Comparison of ENCODE assay signal across 8 mouse cellular contexts in genomic region chr11:71018416-71019200, GRCm38 (mm10). TPM values are rescaled to one million over a fixed set of nuclear protein-coding genes. Genes with fewer than 3 reads are reported as not detected.
DNase-seq lines count a peak whose midpoint lies in the region; ATAC-seq and TF ChIP-seq lines count a peak whose summit lies in the region.

No protein-coding gene starts in this region.

- H3K27ac ChIP-seq in liver, adult 2 months (replicated peaks; ENCODE audit: insufficient read depth, low read depth, low read length) = peak overlapping the region; percentile 83
- no peak overlapping the region; the same call in 1 of the 2 replicates for H3K27ac ChIP-seq in embryonic facial prominence, embryonic 11.5 days (replicated peaks; ENCODE audit: low read depth, low read length)
- H3K27ac ChIP-seq in hindbrain, embryonic 16.5 days (ENCODE audit: low read depth, low read length) = peak overlapping the region; percentile 72

- TF ChIP-seq CTCF in liver, adult 2 months (IDR thresholded peaks at IDR 0.05; ENCODE audit: low read depth, low read length) = no peak

- no peak for TF ChIP-seq POLR2A in liver, adult 2 months (IDR thresholded peaks at IDR 0.05; ENCODE audit: extremely low read depth, insufficient read depth, low read length)
- TF ChIP-seq POLR2A in myocyte (IDR thresholded peaks at IDR 0.05; ENCODE audit: insufficient read length, low read depth) = no peak

- H3K36me3 ChIP-seq in liver, adult 2 months (ENCODE audit: control insufficient read depth, insufficient read depth, low read length) = peaks cover 6% of the 10 kb centered on the region
- H3K36me3 ChIP-seq in embryonic facial prominence, embryonic 11.5 days (replicated peaks; ENCODE audit: control insufficient read depth, insufficient read depth, low read depth, low read length) = no peaks in the 10 kb centered on the region
- 0 out of 2 replicates have a peak, but pooled peaks cover 3% of the 10 kb centered on the region for H3K36me3 ChIP-seq in hindbrain, embryonic 16.5 days (ENCODE audit: control insufficient read depth, insufficient read depth, low read length)
- H3K36me3 ChIP-seq in myocyte (ENCODE audit: control insufficient read depth, insufficient read depth) = no peaks in the 10 kb centered on the region

- under 1% methylated on average over 28 of the region's 28 CpGs for WGBS in liver, adult 2 months
- 6% methylated on average over 28 of the region's 28 CpGs for WGBS in embryonic facial prominence, embryonic 11.5 days
- 4% methylated on average over 28 of the region's 28 CpGs for WGBS in hindbrain, embryonic 16.5 days

- no peaks in the 10 kb centered on the region for H3K27me3 ChIP-seq in liver, adult 2 months (ENCODE audit: control insufficient read depth, insufficient read depth, low read length)
- no peaks in the 10 kb centered on the region for H3K27me3 ChIP-seq in embryonic facial prominence, embryonic 11.5 days (ENCODE audit: control insufficient read depth, insufficient read depth, low read length)
- no peaks in the 10 kb centered on the region for H3K27me3 ChIP-seq in hindbrain, embryonic 16.5 days (replicated peaks; ENCODE audit: control insufficient read depth, insufficient read depth, low read length)
- no peaks in the 10 kb centered on the region for H3K27me3 ChIP-seq in myocyte (ENCODE audit: control insufficient read depth, insufficient read depth, insufficient read length)

- no peaks in the 10 kb centered on the region for H3K9me3 ChIP-seq in embryonic facial prominence, embryonic 11.5 days (replicated peaks; ENCODE audit: control insufficient read depth, low read length)
- no peaks in the 10 kb centered on the region for H3K9me3 ChIP-seq in hindbrain, embryonic 16.5 days (ENCODE audit: control insufficient read depth, low read length)

- H3K4me3 ChIP-seq in liver, adult 2 months (ENCODE audit: insufficient read depth, low read depth, low read length) = peak overlapping the region; percentile 70
- H3K4me3 ChIP-seq in embryonic facial prominence, embryonic 11.5 days (ENCODE audit: low read depth, low read length) = peak overlapping the region; percentile 87
- peak overlapping the region; percentile 68 for H3K4me3 ChIP-seq in hindbrain, embryonic 16.5 days (ENCODE audit: low read length)
- peak overlapping the region; percentile 70 for H3K4me3 ChIP-seq in myocyte

- H3K9ac ChIP-seq in liver, adult 2 months (ENCODE audit: low read depth, low read length) = peak overlapping the region; percentile 84
- H3K9ac ChIP-seq in embryonic facial prominence, embryonic 11.5 days (replicated peaks; ENCODE audit: low read length) = peak overlapping the region; percentile 91
- H3K9ac ChIP-seq in hindbrain, embryonic 16.5 days (ENCODE audit: low read depth, low read length) = peak overlapping the region; percentile 79

- intact Hi-C loops in left cerebral cortex, postnatal 4 days (cut with DNase I) = no loop called here

- peak overlapping the region; percentile 32 for H3ac ChIP-seq in myocyte (ENCODE audit: control insufficient read depth, insufficient read length)

- peaks cover 36% of the 10 kb centered on the region for H3K4me1 ChIP-seq in liver, adult 2 months (ENCODE audit: control insufficient read depth, insufficient read depth, low read length)
- H3K4me1 ChIP-seq in embryonic facial prominence, embryonic 11.5 days (ENCODE audit: control insufficient read depth, insufficient read depth, low read length) = no peaks in the 10 kb centered on the region
- H3K4me1 ChIP-seq in hindbrain, embryonic 16.5 days (ENCODE audit: control insufficient read depth, insufficient read depth, low read depth, low read length) = peaks cover 32% of the 10 kb centered on the region

- peaks cover 19% of the 10 kb centered on the region; the same call in 1 of the 2 replicates for H3K79me2 ChIP-seq in liver, adult 2 months (ENCODE audit: control insufficient read depth, insufficient read depth, low read length)
- peaks cover 86% of the 10 kb centered on the region for H3K79me2 ChIP-seq in myocyte (ENCODE audit: control insufficient read depth, insufficient read depth)

- H3K4me2 ChIP-seq in embryonic facial prominence, embryonic 11.5 days (ENCODE audit: low read depth, low read length) = peak overlapping the region; percentile 34
- peak overlapping the region; percentile 73 for H3K4me2 ChIP-seq in hindbrain, embryonic 16.5 days (ENCODE audit: low read length)
- H3K4me2 ChIP-seq in myocyte (ENCODE audit: low read depth) = peak overlapping the region; percentile 91

- peak; percentile 77 for DNase-seq in liver, adult 2 months (ENCODE audit: extremely low read depth, low read depth, low spot score)
- no peak for DNase-seq in liver
- DNase-seq in embryonic facial prominence, embryonic 11.5 days (ENCODE audit: low spot score) = no peak
- no peak for DNase-seq in adrenal gland, adult 8-10 months
- no peak for DNase-seq in spleen, adult 18-20 months
- DNase-seq in left cerebral cortex, postnatal 4 days = no peak

- no peak; the same call in 1 of the 2 replicates for ATAC-seq in embryonic facial prominence, embryonic 11.5 days (replicated peaks; ENCODE audit: insufficient number of reproducible peaks, low FRiP score, low TSS enrichment, low read depth)
- no peak for ATAC-seq in hindbrain, embryonic 16.5 days

TF ChIP-seq in myocyte, 11 proteins besides CTCF, POLR2A, EP300 and RAD21:
- TF ChIP-seq CEBPB (IDR thresholded peaks at IDR 0.05; ENCODE audit: insufficient read depth, poor library complexity, severe bottlenecking) (no peak), USF1 (IDR thresholded peaks at IDR 0.05; ENCODE audit: low read depth) (peak; percentile 83), POLR2AphosphoS2 (IDR thresholded peaks at IDR 0.05; ENCODE audit: insufficient read length, low read depth) (no peak), TCF3 (IDR thresholded peaks at IDR 0.05; ENCODE audit: insufficient read length, low read depth) (no peak), REST (IDR thresholded peaks at IDR 0.05; ENCODE audit: insufficient read depth, insufficient read length) (no peak), MYOG (IDR thresholded peaks at IDR 0.05; ENCODE audit: control insufficient read depth in 1 of 3, insufficient read depth in 1 of 3, insufficient read length in 2 of 3, low read depth in 2 of 3) (no peak), MYOD1 (IDR thresholded peaks at IDR 0.05; ENCODE audit: control insufficient read depth in 1 of 3, insufficient read length in 2 of 3, low read depth in 2 of 3) (no peak)
TF ChIP-seq in myocyte: peak in this region for 1.

RNA-seq across cellular contexts. Expression of gene Mis12, which starts 0.8 kb away (rescaled TPM):
- 7.8 and 9.7 TPM in 2 replicates for total RNA-seq in liver, adult 2 months (2014; rRNA removed)
- polyA plus RNA-seq in liver, adult 2 months (2012; rRNA removed) = 2.7 and 3.0 TPM in 2 replicates
- 58.8 and 64.9 TPM in 2 replicates for polyA plus RNA-seq in embryonic facial prominence, embryonic 11.5 days (2014; fragmentation: Nextera tagmentation; extraction: Ambion mirVana)
- polyA plus RNA-seq in hindbrain, embryonic 16.5 days (2015; fragmentation: Nextera tagmentation; extraction: Ambion mirVana) = 32.3 and 33.4 TPM in 2 replicates
- 11.0 TPM for polyA plus RNA-seq in myocyte (2012; fragmentation: generic; extraction: Trizol)
- 10 to 100 TPM; 22.5 to 30.3 (median 26.7) TPM for total RNA-seq in adrenal gland, adult 8-10 months (2022)
- 10 to 100 TPM; 13.5 to 14.5 TPM for total RNA-seq in left cerebral cortex, postnatal 4 days (2021)

RNA-seq across cellular contexts. Expression of gene Derl2, which starts 1.0 kb away (rescaled TPM):
- total RNA-seq in liver, adult 2 months (2014; rRNA removed) = 56.4 and 59.0 TPM in 2 replicates
- 49.4 and 58.5 TPM in 2 replicates for polyA plus RNA-seq in liver, adult 2 months (2012; rRNA removed)
- polyA plus RNA-seq in embryonic facial prominence, embryonic 11.5 days (2014; fragmentation: Nextera tagmentation; extraction: Ambion mirVana) = 43.3 and 47.7 TPM in 2 replicates
- 30.9 and 32.9 TPM in 2 replicates for polyA plus RNA-seq in hindbrain, embryonic 16.5 days (2015; fragmentation: Nextera tagmentation; extraction: Ambion mirVana)
- polyA plus RNA-seq in myocyte (2012; fragmentation: generic; extraction: Trizol) = 27.6 TPM
- total RNA-seq in adrenal gland, adult 8-10 months (2022) = 10 to 100 TPM; 73.5 to 99.8 (median 89.0) TPM
- 10 to 100 TPM; 23.1 to 28.8 TPM for total RNA-seq in left cerebral cortex, postnatal 4 days (2021)

RNA-seq across cellular contexts. Expression of gene Dhx33, which starts 14.4 kb away (rescaled TPM):
- 7.8 and 9.0 TPM in 2 replicates for total RNA-seq in liver, adult 2 months (2014; rRNA removed)
- polyA plus RNA-seq in liver, adult 2 months (2012; rRNA removed) = 13.8 and 22.0 TPM in 2 replicates
- polyA plus RNA-seq in embryonic facial prominence, embryonic 11.5 days (2014; fragmentation: Nextera tagmentation; extraction: Ambion mirVana) = 24.8 and 25.5 TPM in 2 replicates
- polyA plus RNA-seq in hindbrain, embryonic 16.5 days (2015; fragmentation: Nextera tagmentation; extraction: Ambion mirVana) = 12.4 and 14.7 TPM in 2 replicates
- 9.2 TPM for polyA plus RNA-seq in myocyte (2012; fragmentation: generic; extraction: Trizol)
- 10 to 100 TPM; 32.5 to 34.6 (median 32.9) TPM for total RNA-seq in adrenal gland, adult 8-10 months (2022)
- 10 to 100 TPM; 26.4 TPM for total RNA-seq in left cerebral cortex, postnatal 4 days (2021)

RNA-seq across cellular contexts. Expression of gene 6330403K07Rik, which starts 14.7 kb away (rescaled TPM):
- total RNA-seq in liver, adult 2 months (2014; rRNA removed) = 0.20 TPM in 1 of 2 replicates, not detected in the other
- not detected in 2 replicates for polyA plus RNA-seq in liver, adult 2 months (2012; rRNA removed)
- polyA plus RNA-seq in embryonic facial prominence, embryonic 11.5 days (2014; fragmentation: Nextera tagmentation; extraction: Ambion mirVana) = 82.8 and 92.3 TPM in 2 replicates
- 661 and 685 TPM in 2 replicates for polyA plus RNA-seq in hindbrain, embryonic 16.5 days (2015; fragmentation: Nextera tagmentation; extraction: Ambion mirVana)
- polyA plus RNA-seq in myocyte (2012; fragmentation: generic; extraction: Trizol) = 0.11 TPM
- 10 to 100 TPM; 16.5 to 25.6 (median 19.5) TPM for total RNA-seq in adrenal gland, adult 8-10 months (2022)
- total RNA-seq in left cerebral cortex, postnatal 4 days (2021) = 100 to 1,000 TPM; 252 to 265 TPM

RNA-seq across cellular contexts. Expression of gene C1qbp, which starts 35.8 kb away (rescaled TPM):
- 39.0 and 51.7 TPM in 2 replicates for total RNA-seq in liver, adult 2 months (2014; rRNA removed)
- polyA plus RNA-seq in liver, adult 2 months (2012; rRNA removed) = 128 and 152 TPM in 2 replicates
- polyA plus RNA-seq in embryonic facial prominence, embryonic 11.5 days (2014; fragmentation: Nextera tagmentation; extraction: Ambion mirVana) = 274 TPM in 2 replicates
- polyA plus RNA-seq in hindbrain, embryonic 16.5 days (2015; fragmentation: Nextera tagmentation; extraction: Ambion mirVana) = 179 and 184 TPM in 2 replicates
- 318 TPM for polyA plus RNA-seq in myocyte (2012; fragmentation: generic; extraction: Trizol)
- total RNA-seq in adrenal gland, adult 8-10 months (2022) = 100 to 1,000 TPM; 181 to 218 (median 205) TPM
- 100 to 1,000 TPM; 122 to 139 TPM for total RNA-seq in left cerebral cortex, postnatal 4 days (2021)

Comparison
In these comparisons a context has a peak if more than half of its experiments do, and no peak if none do; other contexts are left out.
1. H3K4me2 ChIP-seq: peak in every context shown above with its lines; median percentile 91 in myocyte; 73 in hindbrain, embryonic 16.5 days; 34 in embryonic facial prominence, embryonic 11.5 days.